Mouse (Mus musculus): ENCODE measurements around the gene Ankrd17. TPM values are rescaled to one million over a fixed set of nuclear protein-coding genes. Genes with fewer than 3 reads are reported as not detected.

Gene Ankrd17
- polyA plus RNA-seq, 1 experiment from 2014 or later, result 31.0 TPM

DNA sequence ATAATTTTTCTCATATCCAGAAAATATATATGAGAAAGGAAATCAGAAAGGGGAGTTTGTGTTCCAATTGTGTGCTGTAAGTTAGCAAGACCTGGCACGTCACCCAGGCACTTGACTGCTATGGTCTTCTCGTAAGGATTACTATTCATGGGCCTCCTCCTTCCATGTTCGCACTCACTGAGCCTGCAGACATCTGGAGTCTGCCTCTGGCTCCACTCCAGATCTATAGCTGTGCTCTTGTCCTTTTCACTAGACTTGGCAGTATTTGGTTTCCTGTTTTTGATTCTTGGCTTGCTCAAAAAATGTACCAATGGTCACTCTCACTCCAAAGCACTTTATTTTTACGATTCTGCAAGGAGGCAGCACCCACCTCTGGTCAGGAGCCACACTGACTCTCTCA is 15.1 kb upstream of the Ankrd17 start:
- Histone ChIP-seq H3K36me3 (ENCODE audit: control insufficient read depth, insufficient read depth, low read length) (no peaks in the 10 kb centered on the region), H3K9me3 (ENCODE audit: control insufficient read depth, low read length) (no peaks in the 10 kb centered on the region), H3K4me1 (ENCODE audit: control insufficient read depth, insufficient read depth, low read length) (no peaks in the 10 kb centered on the region), H3K27ac (replicated peaks; ENCODE audit: low read depth, low read length) (no peak overlapping the region), H3K27me3 (replicated peaks; ENCODE audit: control insufficient read depth, insufficient read depth, low read length) (no peaks in the 10 kb centered on the region), H3K9ac (ENCODE audit: low read depth, low read length) (no peak overlapping the region), H3K4me3 (ENCODE audit: low read depth, low read length) (no peak overlapping the region), H3K4me2 (ENCODE audit: low read depth, low read length) (no peak overlapping the region)
- ATAC-seq (ENCODE audit: low read depth) (no peak), DNase-seq (ENCODE audit: low spot score) (peak; percentile 22)
- 62% methylated on average over 4 of the region's 4 CpGs for WGBS

DNA sequence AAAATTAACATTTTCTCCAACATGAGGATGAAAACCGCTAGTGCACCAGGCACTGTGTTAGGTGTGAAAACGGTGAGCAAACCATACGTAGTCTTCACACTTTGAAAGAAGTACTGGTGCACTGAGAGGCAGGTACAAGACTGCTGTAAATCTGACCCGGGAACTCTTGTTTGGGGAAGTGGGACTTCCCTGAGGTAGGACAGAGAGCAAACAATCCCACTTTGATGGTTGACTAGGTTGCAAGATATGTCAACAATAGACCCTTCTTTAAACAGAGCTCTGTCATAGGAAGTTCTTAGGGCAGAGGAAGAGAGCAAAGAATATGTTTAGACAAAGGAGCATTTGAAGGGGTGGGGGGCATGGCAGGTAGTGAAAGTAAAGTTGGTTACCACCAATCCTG is 7.3 kb upstream of the Ankrd17 start:
- no peak overlapping the region for H3K9ac ChIP-seq (ENCODE audit: low read depth, low read length)
- no peaks in the 10 kb centered on the region for H3K4me1 ChIP-seq (ENCODE audit: control insufficient read depth, insufficient read depth, low read length)
- H3K36me3 ChIP-seq (ENCODE audit: control insufficient read depth, insufficient read depth, low read length), result no peaks in the 10 kb centered on the region
- no peak for ATAC-seq (ENCODE audit: low read depth)
- H3K27me3 ChIP-seq (replicated peaks; ENCODE audit: control insufficient read depth, insufficient read depth, low read length), result no peaks in the 10 kb centered on the region
- WGBS, result 86% methylated on average over 4 of the region's 4 CpGs
- DNase-seq (ENCODE audit: low spot score), result no peak
- no peak overlapping the region for H3K4me3 ChIP-seq (ENCODE audit: low read depth, low read length)
- H3K27ac ChIP-seq (replicated peaks; ENCODE audit: low read depth, low read length), result no peak overlapping the region
- H3K9me3 ChIP-seq (ENCODE audit: control insufficient read depth, low read length), result no peaks in the 10 kb centered on the region
- no peak overlapping the region for H3K4me2 ChIP-seq (ENCODE audit: low read depth, low read length)

DNA sequence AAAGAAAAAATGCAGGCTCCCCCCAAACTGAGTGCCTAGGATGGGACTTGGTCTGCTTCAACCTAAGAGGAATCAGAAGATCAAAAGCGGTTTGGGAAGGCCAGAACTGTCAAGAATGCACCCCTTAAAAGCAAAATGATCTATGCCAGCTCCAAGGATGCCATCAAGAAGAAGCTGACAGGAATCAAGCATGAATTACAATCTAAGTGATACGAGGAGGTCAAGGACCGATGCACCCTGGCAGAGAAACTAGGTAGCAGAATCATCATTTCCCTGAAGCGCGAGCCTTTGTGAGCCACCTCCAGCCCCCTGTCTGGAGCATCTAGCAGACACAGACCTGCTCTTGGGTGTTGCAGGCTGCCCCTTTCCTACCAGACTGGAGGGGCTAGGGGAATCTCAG is 4.0 kb upstream of the Ankrd17 start:
- DNase-seq (ENCODE audit: low spot score) (no peak), ATAC-seq (ENCODE audit: low read depth) (no peak)
- Histone ChIP-seq H3K9me3 (ENCODE audit: control insufficient read depth, low read length) (no peaks in the 10 kb centered on the region), H3K4me3 (ENCODE audit: low read depth, low read length) (no peak overlapping the region), H3K36me3 (ENCODE audit: control insufficient read depth, insufficient read depth, low read length) (no peaks in the 10 kb centered on the region), H3K4me2 (ENCODE audit: low read depth, low read length) (no peak overlapping the region), H3K4me1 (ENCODE audit: control insufficient read depth, insufficient read depth, low read length) (no peaks in the 10 kb centered on the region), H3K27me3 (replicated peaks; ENCODE audit: control insufficient read depth, insufficient read depth, low read length) (no peaks in the 10 kb centered on the region), H3K27ac (replicated peaks; ENCODE audit: low read depth, low read length) (no peak overlapping the region), H3K9ac (ENCODE audit: low read depth, low read length) (no peak overlapping the region)
- WGBS, result 84% methylated on average over 5 of the region's 5 CpGs

DNA sequence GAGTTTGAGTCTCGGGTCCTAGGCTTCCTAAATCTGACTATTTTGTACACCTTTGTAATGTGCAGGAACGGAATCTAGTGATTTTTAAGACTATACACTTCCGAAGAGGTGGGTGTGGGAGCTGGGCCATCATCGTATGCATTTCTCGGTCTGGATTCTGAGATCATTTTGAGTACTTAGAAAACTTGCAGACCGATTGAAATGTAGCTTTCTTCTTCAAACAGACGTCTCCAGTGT is 608 bp upstream of the Ankrd17 start, which contains the start of gene Gm9958:
TSS of gene Gm9958 (plus strand) at position 138 of the 237 bp plus-strand sequence.
- no peak for ATAC-seq (ENCODE audit: low read depth)
- no peaks in the 10 kb centered on the region for H3K27me3 ChIP-seq (replicated peaks; ENCODE audit: control insufficient read depth, insufficient read depth, low read length)
- peak within 1 kb of the TSS; percentile 74 for H3K4me2 ChIP-seq (ENCODE audit: low read depth, low read length)
- H3K9me3 ChIP-seq (ENCODE audit: control insufficient read depth, low read length), result no peaks in the 10 kb centered on the region
- peak within 1 kb of the TSS; percentile 100 for H3K27ac ChIP-seq (replicated peaks; ENCODE audit: low read depth, low read length)
- peak within 1 kb of the TSS; percentile 99 for H3K9ac ChIP-seq (ENCODE audit: low read depth, low read length)
- under 1% methylated on average over 7 of the region's 7 CpGs for WGBS
- peaks cover 7% of the 10 kb centered on the region; the same call in 1 of the 2 replicates for H3K36me3 ChIP-seq (ENCODE audit: control insufficient read depth, insufficient read depth, low read length)
- DNase-seq (ENCODE audit: low spot score), result peak; percentile 17
- peak within 1 kb of the TSS; percentile 96 for H3K4me3 ChIP-seq (ENCODE audit: low read depth, low read length)
- peaks cover 18% of the 10 kb centered on the region for H3K4me1 ChIP-seq (ENCODE audit: control insufficient read depth, insufficient read depth, low read length)

DNA sequence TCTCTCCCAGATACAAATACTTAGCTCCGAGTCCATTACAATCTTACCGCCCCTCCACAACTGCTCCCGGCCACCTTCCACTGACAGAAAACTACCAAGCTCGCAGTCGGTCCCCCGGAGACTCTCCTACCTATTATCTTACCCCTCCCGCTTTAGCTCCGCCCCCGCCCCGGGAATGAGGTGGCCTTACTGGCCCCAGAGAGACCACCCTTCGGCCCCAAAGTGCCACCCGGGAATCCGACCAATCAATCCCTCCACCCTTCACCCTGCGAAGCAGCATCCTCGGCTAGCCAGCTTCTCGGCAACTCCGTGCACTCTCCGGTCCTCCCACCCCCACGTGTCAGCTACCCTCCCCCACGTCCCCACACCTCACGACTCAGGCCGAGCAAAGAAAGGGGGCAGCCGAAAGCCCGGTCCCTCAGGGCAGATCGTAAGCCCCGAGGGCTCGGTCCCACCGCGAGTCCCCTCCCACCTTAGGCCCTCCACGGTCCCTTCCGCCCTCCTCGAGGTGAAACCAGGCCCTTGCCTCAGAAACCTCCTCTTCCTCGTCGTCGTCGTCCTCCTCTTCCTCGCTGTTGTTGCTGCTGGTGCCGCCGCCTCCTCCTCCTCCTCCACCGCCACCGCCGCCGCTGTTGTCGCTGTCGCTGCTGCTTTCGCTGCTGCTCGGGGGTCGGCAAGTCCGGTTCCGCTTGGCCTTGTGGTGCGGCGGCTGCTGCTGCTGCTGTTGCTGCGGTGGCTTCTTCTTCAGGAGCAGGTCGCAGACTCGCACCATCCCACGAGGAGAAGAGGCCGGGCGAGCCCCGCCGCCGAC is 1.0 kb downstream of the Ankrd17 start:
- H3K4me3 ChIP-seq (ENCODE audit: low read depth, low read length), result peak overlapping the region; percentile 96
- DNase-seq (ENCODE audit: low spot score) (peak; percentile 51), ATAC-seq (ENCODE audit: low read depth) (peak; percentile 22)
- under 1% methylated on average over 39 of the region's 61 CpGs for WGBS
- H3K9me3 ChIP-seq (ENCODE audit: control insufficient read depth, low read length), result no peaks in the 10 kb centered on the region
- peaks cover 9% of the 10 kb centered on the region; the same call in 1 of the 2 replicates for H3K36me3 ChIP-seq (ENCODE audit: control insufficient read depth, insufficient read depth, low read length)
- peak overlapping the region; percentile 99 for H3K9ac ChIP-seq (ENCODE audit: low read depth, low read length)
- H3K4me1 ChIP-seq (ENCODE audit: control insufficient read depth, insufficient read depth, low read length), result peaks cover 18% of the 10 kb centered on the region
- H3K4me2 ChIP-seq (ENCODE audit: low read depth, low read length), result peak overlapping the region; percentile 74
- H3K27me3 ChIP-seq (replicated peaks; ENCODE audit: control insufficient read depth, insufficient read depth, low read length), result no peaks in the 10 kb centered on the region
- peak overlapping the region; percentile 100 for H3K27ac ChIP-seq (replicated peaks; ENCODE audit: low read depth, low read length)

DNA sequence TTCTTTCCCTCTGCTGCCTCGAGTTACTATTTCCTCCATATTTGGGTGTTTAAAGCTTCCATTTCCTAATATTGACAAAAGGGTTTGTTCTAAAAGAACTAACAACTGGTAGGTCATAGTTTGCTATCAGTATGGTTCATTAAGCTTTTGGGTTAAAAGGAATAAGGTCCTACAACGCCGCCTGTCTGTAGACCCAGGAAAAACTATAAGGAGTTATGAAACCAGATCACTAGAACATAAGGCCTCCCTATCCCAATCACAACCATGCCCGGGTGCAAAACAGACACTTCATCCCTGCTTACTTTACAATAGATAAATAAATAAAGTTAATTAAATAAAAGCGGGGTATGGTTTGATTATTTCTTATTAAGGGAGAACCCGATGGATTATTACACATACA is 1.9 kb downstream of the Ankrd17 start:
- WGBS, result 4% methylated on average over 6 of the region's 6 CpGs
- H3K4me3 ChIP-seq (ENCODE audit: low read depth, low read length), result peak overlapping the region; percentile 96
- H3K27me3 ChIP-seq (replicated peaks; ENCODE audit: control insufficient read depth, insufficient read depth, low read length), result no peaks in the 10 kb centered on the region
- H3K4me1 ChIP-seq (ENCODE audit: control insufficient read depth, insufficient read depth, low read length), result peaks cover 18% of the 10 kb centered on the region
- H3K9me3 ChIP-seq (ENCODE audit: control insufficient read depth, low read length), result no peaks in the 10 kb centered on the region
- H3K27ac ChIP-seq (replicated peaks; ENCODE audit: low read depth, low read length), result peak overlapping the region; percentile 100
- H3K9ac ChIP-seq (ENCODE audit: low read depth, low read length), result peak overlapping the region; percentile 99
- H3K4me2 ChIP-seq (ENCODE audit: low read depth, low read length), result peak overlapping the region; percentile 74
- DNase-seq (ENCODE audit: low spot score) (peak; percentile 84), ATAC-seq (ENCODE audit: low read depth) (no peak)
- peaks cover 16% of the 10 kb centered on the region for H3K36me3 ChIP-seq (ENCODE audit: control insufficient read depth, insufficient read depth, low read length)

DNA sequence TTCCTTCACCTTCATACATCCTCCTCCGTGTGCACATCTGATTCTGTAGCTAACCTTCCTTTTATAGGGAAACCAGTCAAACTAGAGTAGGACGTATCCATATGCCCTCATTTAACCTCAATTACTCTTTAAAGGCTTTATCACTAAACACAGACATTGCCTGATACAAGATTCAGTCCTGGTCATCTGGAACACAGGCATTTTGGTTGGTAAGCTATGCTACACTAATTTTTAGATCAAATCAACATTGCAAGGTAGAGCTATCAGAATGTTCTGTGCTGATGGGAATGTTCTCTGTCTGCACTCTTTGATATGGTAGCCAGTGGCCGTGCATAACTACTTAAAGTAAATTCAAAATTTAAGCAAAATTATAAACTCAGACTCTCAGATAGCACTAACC is 10.6 kb downstream of the Ankrd17 start:
- ATAC-seq (ENCODE audit: low read depth), result no peak
- no peak for DNase-seq (ENCODE audit: low spot score)
- H3K4me1 ChIP-seq (ENCODE audit: control insufficient read depth, insufficient read depth, low read length), result no peaks in the 10 kb centered on the region
- H3K9ac ChIP-seq (ENCODE audit: low read depth, low read length), result no peak overlapping the region
- H3K36me3 ChIP-seq (ENCODE audit: control insufficient read depth, insufficient read depth, low read length), result peaks cover 20% of the 10 kb centered on the region
- H3K4me3 ChIP-seq (ENCODE audit: low read depth, low read length), result no peak overlapping the region
- no peak overlapping the region for H3K27ac ChIP-seq (replicated peaks; ENCODE audit: low read depth, low read length)
- no peaks in the 10 kb centered on the region for H3K9me3 ChIP-seq (ENCODE audit: control insufficient read depth, low read length)
- H3K4me2 ChIP-seq (ENCODE audit: low read depth, low read length), result no peak overlapping the region
- H3K27me3 ChIP-seq (replicated peaks; ENCODE audit: control insufficient read depth, insufficient read depth, low read length), result no peaks in the 10 kb centered on the region
- 86% methylated on average over 3 of the region's 3 CpGs for WGBS

DNA sequence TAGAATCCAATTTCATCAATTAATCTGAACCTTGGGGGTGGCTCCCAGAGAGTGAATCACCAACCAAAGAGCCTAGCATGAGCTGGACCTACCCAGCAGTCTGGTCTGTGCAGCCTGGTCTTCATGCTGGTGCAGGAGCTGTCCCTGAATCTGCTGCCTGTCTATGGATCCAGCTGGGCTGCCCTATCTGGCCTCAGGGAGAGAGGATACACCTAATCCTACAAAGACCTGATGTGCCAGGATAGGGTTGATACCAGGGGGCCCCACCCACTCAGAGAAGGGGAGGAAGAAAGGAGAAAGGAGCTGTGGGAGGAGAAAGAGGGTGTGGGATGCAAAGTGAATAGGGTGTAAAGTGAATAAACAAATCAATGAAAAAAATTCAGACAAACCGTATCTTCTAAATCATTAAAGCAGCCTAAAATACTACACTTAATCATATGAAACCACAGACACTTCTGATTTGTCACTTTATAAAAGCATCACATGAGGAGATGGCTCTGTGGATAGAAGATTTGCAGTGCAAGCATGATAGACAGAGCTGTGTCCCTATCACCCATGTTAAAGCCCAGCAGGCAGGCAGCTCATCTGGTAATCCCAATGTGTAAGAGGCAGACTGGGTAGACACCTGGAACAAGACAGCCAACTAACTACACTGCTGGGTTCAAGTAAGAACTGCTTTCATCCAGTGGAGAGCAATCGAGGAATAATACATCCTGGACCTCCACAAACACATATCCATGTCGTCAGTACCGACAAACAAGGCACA is 12.6 kb downstream of the Ankrd17 start:
- ATAC-seq (ENCODE audit: low read depth) (0 out of 2 replicates have a peak, but pooled peaks have one; percentile 22), DNase-seq (ENCODE audit: low spot score) (no peak)

More for the DNA sequence above, 12.6 kb downstream of the Ankrd17 start:
- Histone ChIP-seq H3K4me2 (ENCODE audit: low read depth, low read length) (no peak overlapping the region), H3K36me3 (ENCODE audit: control insufficient read depth, insufficient read depth, low read length) (peaks cover 12% of the 10 kb centered on the region; the same call in 1 of the 2 replicates), H3K9ac (ENCODE audit: low read depth, low read length) (no peak overlapping the region), H3K9me3 (ENCODE audit: control insufficient read depth, low read length) (no peaks in the 10 kb centered on the region), H3K4me1 (ENCODE audit: control insufficient read depth, insufficient read depth, low read length) (no peaks in the 10 kb centered on the region), H3K27me3 (replicated peaks; ENCODE audit: control insufficient read depth, insufficient read depth, low read length) (no peaks in the 10 kb centered on the region), H3K4me3 (ENCODE audit: low read depth, low read length) (no peak overlapping the region), H3K27ac (replicated peaks; ENCODE audit: low read depth, low read length) (no peak overlapping the region)
- 88% methylated on average over 4 of the region's 4 CpGs for WGBS

All from embryonic facial prominence, embryonic 14.5 days (tissue).